Mouse (Mus musculus) B cell, adult 62 days (primary cell): ENCODE measurements around the gene Olfr1356. TPM values are rescaled to one million over a fixed set of nuclear protein-coding genes. Genes with fewer than 3 reads are reported as not detected.

ENCODE experiments used
- total RNA-seq: library from RNA; stranded (reverse); gene quantifications from 4 replicates; pipeline ENCODE4 v1.2.4, GENCODE M21; 2023

Olfr1356 gene
- not detected in 4 replicates for total RNA-seq

DNA sequence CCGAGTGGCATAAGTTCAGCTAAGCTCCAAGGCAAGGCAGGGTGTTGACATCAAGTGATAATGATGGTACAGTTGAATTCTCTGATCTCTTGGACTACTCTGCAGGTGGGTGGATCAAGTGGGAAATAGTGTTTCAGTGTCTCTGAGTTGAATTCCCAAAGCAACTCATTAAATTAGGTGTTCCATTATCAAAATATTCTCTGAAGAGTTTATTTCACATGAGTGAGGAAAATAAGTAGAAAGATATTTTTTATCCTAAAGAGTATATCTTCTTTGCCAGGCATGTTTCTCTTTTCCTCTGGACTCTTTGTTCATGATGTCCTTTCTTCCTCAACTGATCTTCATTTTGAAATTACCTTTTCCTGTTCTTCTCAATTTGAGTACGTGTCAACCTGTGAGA, at the start of gene Olfr1356:
Gene Olfr1356 (minus strand): TSS at position 101 of the 400 bp plus-strand sequence.

DNA sequence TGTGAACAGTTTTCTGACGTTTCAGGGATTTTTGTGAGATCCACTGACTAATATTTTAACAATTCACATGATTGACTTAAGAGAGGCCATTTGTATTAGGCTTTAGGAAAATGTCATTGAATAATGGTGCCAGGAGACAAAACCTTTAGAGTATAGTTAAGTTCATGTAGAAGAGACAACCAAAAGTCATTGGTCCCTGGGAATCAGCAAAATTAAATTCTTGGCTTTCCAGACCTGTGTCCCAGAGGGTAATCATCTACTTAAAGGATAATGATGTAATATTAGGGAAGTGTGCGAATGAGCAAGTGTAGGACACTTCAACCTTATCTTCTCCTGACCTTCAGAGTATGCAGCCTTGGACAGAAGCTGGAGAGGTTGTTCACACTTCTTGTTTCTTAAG, 23.3 kb upstream of the Olfr1356 start, which contains the start of gene Olfr1355:
Gene Olfr1355 (plus strand): TSS at position 301 of the 400 bp plus-strand sequence.

Other genes with a start within 250 kb of the Olfr1356 start
- gene Olfr1357, start 234.1 kb downstream of the Olfr1356 start, total RNA-seq: not detected in 4 replicates
- not detected in 4 replicates for gene Casp14, start 133.9 kb downstream of the Olfr1356 start, total RNA-seq
- not detected in 4 replicates for gene Ccdc105, start 99.1 kb downstream of the Olfr1356 start, total RNA-seq
- gene Slc1a6, start 71.7 kb downstream of the Olfr1356 start, total RNA-seq: not detected in 4 replicates
- gene Olfr1355, start 23.4 kb upstream of the Olfr1356 start, total RNA-seq: not detected in 4 replicates
- not detected in 4 replicates for gene Olfr1354, start 61.0 kb upstream of the Olfr1356 start, total RNA-seq
- not detected in 4 replicates for gene Olfr8, start 98.5 kb upstream of the Olfr1356 start, total RNA-seq
- gene Olfr1353, start 111.1 kb upstream of the Olfr1356 start, total RNA-seq: not detected in 4 replicates
- not detected in 4 replicates for gene Olfr1352, start 128.9 kb upstream of the Olfr1356 start, total RNA-seq
- not detected in 4 replicates for gene Olfr1351, start 160.3 kb upstream of the Olfr1356 start, total RNA-seq
- not detected in 4 replicates for gene Olfr57, start 176.6 kb upstream of the Olfr1356 start, total RNA-seq
- 16.9 to 20.4 TPM (median 19.5 TPM) in 4 replicates for gene 2610008E11Rik, start 245.4 kb upstream of the Olfr1356 start, total RNA-seq